Mouse (Mus musculus) heart, postnatal 25 days (tissue): Measurements from ENCODE around the gene Clta. TPM values are rescaled to one million over a fixed set of nuclear protein-coding genes. Genes with fewer than 3 reads are reported as not detected.
A peak's percentile ranks its signal among the peaks of the same experiment; 100 is the strongest.

ENCODE experiments used
- DNase-seq: peaks from one replicate; pipeline ENCODE4 v3.0.0; 2022; ENCODE audit warnings: low spot score
- intact Hi-C: fragments of 180-260 bp; cut with DNase I; formaldehyde crosslinking; loops from one replicate; pipeline ENCODE4 v1.15.1; 2025
- total RNA-seq, 2 experiments: library from RNA; stranded (reverse); gene quantifications; 2 replicates each; pipeline ENCODE4 v1.2.3; 2021

The Clta gene
- total RNA-seq, 2 experiments from 2014 or later: 77.8 to 84.2 TPM

DNA sequence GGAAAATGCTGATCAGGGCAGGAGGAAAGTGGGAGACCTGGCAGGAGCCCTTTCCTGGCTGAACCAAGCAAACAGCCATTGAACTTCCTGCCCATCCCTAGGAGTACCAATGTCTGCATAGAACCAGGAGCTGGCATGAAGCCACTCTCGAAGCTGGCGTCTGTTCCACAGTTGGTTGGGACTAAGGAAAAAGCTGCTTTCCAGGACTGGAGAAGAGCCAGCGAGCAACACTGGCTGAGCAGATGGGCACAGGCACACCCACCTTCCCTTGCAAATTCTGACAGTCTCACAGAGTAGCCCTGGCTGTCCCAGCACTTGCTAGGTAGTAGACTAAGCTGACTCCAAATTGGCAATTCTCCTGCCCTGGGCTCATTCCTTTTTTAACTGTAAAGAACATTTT, 24.5 kb upstream of the Clta start:
- intact Hi-C loops: loop anchor here (5.0 kb wide), 2 partner anchors 32 to 72 kb away; no protein-coding TSS in a partner anchor
- DNase-seq: no peak

DNA sequence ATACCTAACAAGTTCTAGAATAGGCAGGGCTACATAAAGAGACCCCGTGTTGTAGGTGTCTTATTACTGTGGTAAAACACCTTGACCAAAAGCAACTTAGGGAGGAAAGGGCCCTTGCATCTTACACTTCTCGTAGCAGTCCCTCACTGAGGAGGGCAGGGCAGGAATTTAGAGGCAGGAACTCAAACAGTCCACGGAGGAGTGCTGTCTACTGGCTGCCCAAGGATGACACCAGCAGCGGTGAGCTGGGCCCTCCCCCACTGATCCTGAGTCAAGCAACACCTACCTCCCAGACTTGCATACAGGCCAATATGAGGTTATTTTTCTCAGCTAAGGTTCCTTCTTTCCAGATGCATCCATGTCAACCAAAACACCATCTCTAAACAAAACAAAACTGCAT, 24.0 kb upstream of the Clta start:
- intact Hi-C loops: loop anchor here (5.0 kb wide), 2 partner anchors 33 to 73 kb away; no protein-coding TSS in a partner anchor
- no peak for DNase-seq

- intact Hi-C loops: loop anchor here (5.0 kb wide), 2 partner anchors 34 to 74 kb away; no protein-coding TSS in a partner anchor
- no peak for DNase-seq
Observed at GRCm38 (mm10) chr4:43980846-43981245, 23.4 kb upstream of the Clta start.

- DNase-seq: no peak
- intact Hi-C loops: loop anchor here (5.0 kb wide), 2 partner anchors 34 to 74 kb away; no protein-coding TSS in a partner anchor
Observed at GRCm38 (mm10) chr4:43981251-43981650, 23.0 kb upstream of the Clta start.

DNA sequence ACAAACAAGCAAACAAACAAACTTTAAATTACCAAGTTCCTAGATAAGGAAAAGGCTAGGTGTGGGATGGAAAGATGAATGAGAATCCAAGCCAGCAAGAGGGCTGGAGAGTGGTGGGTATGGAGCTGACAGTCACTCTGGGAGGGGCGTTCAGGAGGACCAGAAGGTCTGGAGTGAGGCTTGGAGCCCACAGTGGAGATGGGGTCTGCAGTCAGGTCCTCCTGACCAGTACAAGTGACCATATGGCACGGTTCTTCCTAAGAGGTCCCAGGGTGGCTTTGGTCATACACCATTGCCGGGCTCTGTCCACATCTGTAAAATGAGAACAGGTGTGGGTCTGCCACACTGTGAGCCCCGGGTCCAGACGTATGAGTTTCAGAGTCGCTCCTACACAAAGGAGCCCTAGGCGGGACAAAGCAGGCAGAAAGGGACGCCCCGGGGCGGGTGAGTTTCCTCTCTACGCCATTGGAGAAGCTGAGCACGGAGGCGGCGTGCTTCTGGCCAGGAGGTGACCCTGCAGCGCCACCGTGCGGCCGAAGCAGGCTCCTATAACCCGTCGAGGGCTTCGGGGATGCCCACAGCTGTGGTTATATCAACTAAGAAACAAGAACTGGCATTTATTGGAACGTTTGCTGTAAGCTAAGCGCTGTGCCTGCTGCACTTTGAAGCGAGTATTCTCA, 22.1 kb upstream of the Clta start:
- intact Hi-C loops: loop anchor here (1.0 to 5.0 kb wide), 3 partner anchors 35 to 75 kb away; no protein-coding TSS in a partner anchor
- DNase-seq: peak; percentile 83

- intact Hi-C loops: loop anchor here (5.0 kb wide), 2 partner anchors 36 to 76 kb away; no protein-coding TSS in a partner anchor
- DNase-seq: no peak
Observed at GRCm38 (mm10) chr4:43983181-43983580, 21.1 kb upstream of the Clta start, which contains the start of gene Ccin. Ccin (plus strand) TSS chr4:43983483.

DNA sequence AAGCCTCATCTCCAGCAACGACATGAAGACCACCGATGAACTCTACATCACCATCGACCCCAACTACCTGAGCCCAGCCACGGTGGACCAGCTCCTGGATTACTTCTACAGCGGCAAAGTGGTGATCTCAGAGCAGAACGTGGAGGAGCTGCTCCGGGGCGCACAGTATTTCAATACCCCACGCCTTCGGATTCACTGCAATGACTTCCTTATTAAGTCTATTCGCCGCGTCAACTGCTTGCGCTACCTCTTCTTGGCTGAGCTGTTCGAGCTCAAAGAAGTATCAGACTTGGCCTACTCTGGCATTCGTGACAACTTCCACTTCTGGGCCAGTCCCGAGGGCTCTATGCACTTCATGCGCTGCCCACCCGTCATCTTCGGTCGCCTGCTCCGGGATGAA, 20.5 kb upstream of the Clta start:
- DNase-seq: no peak
- intact Hi-C loops: loop anchor here (5.0 kb wide), 2 partner anchors 36 to 76 kb away; no protein-coding TSS in a partner anchor

DNA sequence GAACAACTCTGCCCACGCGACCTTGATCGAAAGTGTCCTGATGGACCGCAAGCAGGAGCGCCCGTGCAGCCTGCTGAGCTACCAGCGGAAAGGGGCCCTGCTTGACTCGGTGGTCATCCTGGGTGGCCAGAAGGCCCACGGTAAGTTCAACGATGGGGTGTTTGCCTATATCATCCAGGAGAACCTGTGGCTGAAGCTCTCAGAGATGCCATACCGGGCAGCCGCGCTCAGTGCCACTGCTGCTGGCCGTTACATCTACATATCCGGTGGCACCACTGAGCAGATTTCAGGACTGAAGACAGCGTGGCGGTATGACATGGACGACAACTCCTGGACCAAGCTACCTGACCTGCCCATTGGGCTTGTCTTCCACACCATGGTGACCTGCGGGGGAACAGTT, 19.9 kb upstream of the Clta start:
- intact Hi-C loops: loop anchor here (5.0 kb wide), 2 partner anchors 37 to 77 kb away; no protein-coding TSS in a partner anchor

GRCm38 (mm10) chr4:43988976-43989375, 15.3 kb upstream of the Clta start:
- intact Hi-C loops: no loop called here
- no peak for DNase-seq

More for the DNA sequence above, 19.9 kb upstream of the Clta start:
- no peak for DNase-seq

- intact Hi-C loops: no loop called here
- no peak for DNase-seq
Observed at GRCm38 (mm10) chr4:43993072-43993471, 11.2 kb upstream of the Clta start.

DNA sequence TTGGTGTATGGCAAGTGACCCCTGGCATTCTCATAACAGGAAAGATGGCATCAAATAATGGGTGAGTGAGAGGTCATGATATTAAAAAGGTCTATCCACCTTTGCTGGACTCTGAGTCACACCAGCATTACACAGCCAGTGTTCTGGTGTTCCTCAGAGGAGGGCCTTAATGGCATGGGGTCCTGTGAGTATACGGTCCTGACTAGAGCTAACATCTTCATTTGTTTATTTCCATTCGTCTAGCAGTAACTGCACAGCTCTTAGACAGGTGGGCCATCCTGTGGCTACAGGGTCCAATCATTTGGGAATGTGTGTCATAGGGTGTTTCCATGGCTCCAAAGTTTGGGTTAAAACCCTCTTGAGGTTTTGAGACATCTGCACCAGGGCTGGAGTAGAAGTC, 9.9 kb upstream of the Clta start:
- DNase-seq: no peak

GRCm38 (mm10) chr4:44003622-44004021, 630 bp upstream of the Clta start:
- DNase-seq: no peak
- intact Hi-C loops: no loop called here

More for the DNA sequence above, 9.9 kb upstream of the Clta start:
- intact Hi-C loops: no loop called here

DNA sequence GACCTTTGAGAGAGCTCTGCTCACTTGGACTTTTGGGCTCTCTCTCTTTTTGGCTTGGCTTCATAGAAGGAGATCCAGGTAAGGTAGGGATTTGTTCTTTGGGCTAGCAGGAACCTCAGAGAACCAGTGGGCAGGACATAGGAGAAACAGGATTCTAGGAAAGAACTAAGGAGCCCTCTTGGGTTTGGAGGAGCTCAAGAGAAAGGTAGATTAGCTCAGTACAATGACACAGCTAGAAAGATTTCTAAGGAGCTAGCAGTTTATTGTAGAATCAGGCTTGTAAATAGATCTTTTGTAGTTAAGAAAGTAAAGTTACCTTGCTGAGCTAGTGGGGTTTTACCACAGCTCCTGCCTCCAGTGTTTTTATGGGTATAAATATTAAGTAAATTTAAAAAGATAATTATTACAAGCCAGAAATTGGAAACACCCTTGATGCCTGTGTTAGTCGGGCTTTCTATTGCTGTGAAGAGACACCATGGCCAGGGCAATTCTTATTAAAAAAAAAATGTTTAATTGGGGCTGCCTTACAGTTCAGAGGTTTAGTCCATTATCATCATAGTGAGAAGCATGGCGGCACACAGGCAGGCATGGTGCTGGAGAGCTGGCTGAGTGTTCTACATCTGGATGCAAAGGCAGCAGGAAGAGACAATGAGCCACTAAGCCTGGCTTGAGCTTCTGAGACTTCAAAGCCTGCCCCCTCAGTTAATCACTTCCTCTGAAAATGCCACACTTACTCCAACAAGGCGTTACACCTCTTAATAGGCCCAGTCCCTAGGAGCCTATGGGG, 564 bp downstream of the Clta start:
- intact Hi-C loops: no loop called here
- DNase-seq: no peak

GRCm38 (mm10) chr4:44010176-44010575, 5.9 kb downstream of the Clta start:
- intact Hi-C loops: no loop called here
- DNase-seq: no peak

- no peak for DNase-seq
- intact Hi-C loops: no loop called here
Observed at GRCm38 (mm10) chr4:44010893-44011292, 6.6 kb downstream of the Clta start.

GRCm38 (mm10) chr4:44011799-44012198, 7.5 kb downstream of the Clta start:
- no peak for DNase-seq
- intact Hi-C loops: no loop called here

DNA sequence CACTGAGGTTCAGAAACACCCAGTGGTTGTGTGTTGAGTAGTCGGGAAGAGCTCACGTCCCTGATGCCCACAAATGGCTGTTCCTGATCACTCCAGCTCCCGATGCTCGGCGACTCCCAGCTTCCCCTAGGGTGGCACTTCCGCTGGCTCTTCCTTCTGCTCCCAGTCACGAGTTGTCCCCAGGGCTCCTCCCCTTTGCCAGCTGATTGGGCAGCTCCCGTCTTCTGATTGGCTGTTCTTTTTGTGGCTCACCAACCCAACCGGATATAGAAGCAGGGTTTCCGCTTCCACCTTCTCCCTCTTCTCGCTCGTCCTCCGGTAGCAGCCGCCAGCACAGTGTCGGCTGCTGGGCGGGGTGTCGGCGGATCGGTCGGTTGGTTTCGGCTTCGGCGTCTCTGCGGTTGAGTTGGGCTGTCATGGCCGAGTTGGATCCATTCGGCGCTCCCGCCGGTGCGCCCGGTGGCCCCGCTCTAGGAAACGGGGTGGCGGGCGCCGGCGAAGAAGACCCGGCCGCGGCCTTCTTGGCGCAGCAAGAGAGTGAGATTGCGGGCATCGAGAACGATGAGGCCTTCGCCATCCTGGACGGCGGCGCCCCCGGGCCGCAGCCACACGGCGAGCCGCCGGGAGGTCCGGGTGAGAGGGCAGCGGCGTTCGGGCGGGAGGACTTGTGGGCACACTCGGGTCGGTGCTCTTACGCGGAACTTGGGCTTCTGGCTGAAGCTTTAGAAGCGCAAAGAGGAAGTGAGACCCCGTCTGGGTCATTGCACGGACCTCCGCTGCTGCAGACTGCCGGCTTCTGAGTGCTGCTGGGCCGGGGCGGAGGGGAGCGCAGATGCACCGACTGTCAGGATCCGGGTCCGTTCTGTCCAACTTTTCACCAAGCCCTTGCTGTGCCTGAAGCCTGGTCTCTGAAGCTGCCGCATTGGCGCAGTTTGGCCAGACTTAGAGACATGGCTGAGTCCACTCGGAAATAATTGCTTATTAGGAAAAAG, 8.4 kb downstream of the Clta start:
- DNase-seq: peak; percentile 93
- intact Hi-C loops: no loop called here

GRCm38 (mm10) chr4:44013391-44014070, 9.3 kb downstream of the Clta start:
- DNase-seq: no peak
- intact Hi-C loops: no loop called here

DNA sequence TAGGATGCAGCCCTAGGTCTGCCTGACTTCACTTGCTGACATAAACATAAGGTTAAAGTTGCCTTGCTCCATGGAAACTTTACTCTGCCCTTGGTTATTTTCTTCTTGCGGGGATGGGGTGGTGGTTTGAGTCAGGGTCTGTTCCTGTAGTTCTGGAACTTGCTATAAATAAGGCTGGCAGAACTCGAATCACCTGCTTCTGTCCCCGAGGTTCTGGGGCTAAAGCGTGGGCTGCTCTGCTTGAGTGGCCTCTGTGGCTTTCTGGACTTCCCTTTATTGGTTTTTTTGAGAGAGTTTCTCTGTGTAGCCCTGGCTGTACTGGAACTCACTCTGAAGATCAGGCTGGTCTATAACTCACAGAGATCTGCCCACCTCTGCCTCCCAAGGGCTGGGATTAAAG, 11.8 kb downstream of the Clta start:
- intact Hi-C loops: no loop called here
- no peak for DNase-seq
